Mouse (Mus musculus): ENCODE results near the gene Rabl2. TPM values are rescaled to one million over a fixed set of nuclear protein-coding genes. Genes with fewer than 3 reads are reported as not detected.

Rabl2 gene
- polyA plus RNA-seq (2012; rRNA removed) = 114 and 122 TPM in 2 replicates

DNA sequence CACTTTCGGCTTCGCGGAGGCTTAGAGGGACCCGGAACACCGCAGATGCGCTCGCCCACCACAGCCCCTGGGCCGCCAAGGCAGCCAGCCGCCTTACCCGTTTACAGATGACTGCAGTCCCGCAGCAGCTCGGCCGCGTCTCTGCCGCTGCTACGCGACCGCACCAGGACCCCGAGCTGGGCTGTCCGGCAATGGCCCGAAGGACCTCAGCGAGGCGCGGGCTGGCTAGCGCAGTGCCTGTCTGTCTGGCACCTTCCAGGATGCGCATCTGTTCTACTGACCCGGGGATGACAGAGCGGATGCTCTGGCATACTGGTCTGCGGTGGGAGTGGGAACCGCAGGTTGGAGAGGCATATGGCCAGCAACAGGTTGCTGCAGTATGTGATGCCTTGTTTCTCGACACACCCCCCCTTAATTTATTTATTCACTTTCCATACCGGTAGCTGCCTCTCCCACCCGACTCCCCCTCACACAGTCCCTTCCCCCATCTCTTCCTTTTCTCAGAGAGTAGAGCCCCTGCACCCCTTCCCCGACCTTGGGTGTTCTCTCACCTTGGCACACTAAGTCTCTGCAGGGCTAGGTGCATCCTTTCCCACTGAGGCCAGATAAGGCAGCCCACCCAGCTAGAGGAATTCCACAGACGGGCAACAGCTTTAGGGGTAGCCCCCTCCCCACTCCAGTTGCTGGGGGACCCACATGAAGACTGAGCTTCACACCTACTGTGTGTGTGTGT, at the start of gene Rabl2:
TSS of gene Rabl2 (minus strand) at position 201 of the 733 bp plus-strand sequence.

DNA sequence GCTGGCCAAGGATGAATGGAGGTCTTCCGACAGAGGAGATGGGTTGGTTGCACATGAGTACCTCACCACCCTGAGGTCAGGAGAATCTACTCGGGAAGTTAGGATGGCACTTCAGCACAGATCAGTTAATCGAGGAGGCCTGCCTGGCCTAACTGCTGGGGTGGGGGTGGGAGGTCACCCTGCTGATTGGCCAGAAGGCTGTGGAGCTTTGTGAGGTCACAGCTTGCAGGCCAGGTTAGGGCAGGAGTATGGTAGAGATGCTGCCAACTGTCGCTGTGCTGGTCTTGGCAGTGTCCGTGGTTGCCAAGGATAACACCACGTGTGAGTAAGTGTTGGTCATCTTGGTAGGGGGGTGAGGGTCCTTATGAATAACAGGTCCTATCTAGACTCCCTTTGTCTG, 23.6 kb downstream of the Rabl2 start, which contains the start of gene Acr:
TSS of gene Acr (plus strand) at position 213 of the 400 bp plus-strand sequence.

Other genes starting within 250 kb of the Rabl2 start
- 15.9 and 17.0 TPM in 2 replicates for gene Lmf2, start 236.3 kb downstream of the Rabl2 start, polyA plus RNA-seq (2012; rRNA removed)
- gene Ncaph2, start 236.2 kb downstream of the Rabl2 start, polyA plus RNA-seq (2012; rRNA removed) = 104 and 105 TPM in 2 replicates
- gene Sco2, start 218.1 kb downstream of the Rabl2 start, polyA plus RNA-seq (2012; rRNA removed) = 34.5 and 37.7 TPM in 2 replicates
- gene Tymp, start 214.9 kb downstream of the Rabl2 start, polyA plus RNA-seq (2012; rRNA removed) = 3.2 and 3.9 TPM in 2 replicates
- gene Odf3b, start 212.6 kb downstream of the Rabl2 start, polyA plus RNA-seq (2012; rRNA removed) = 2.2 and 4.6 TPM in 2 replicates
- 0.03 and 0.04 TPM in 2 replicates for gene Klhdc7b, start 207.0 kb downstream of the Rabl2 start, polyA plus RNA-seq (2012; rRNA removed)
- 0.23 and 0.26 TPM in 2 replicates for gene Syce3, start 181.4 kb downstream of the Rabl2 start, polyA plus RNA-seq (2012; rRNA removed)
- 6.2 and 8.1 TPM in 2 replicates for gene Cpt1b, start 166.1 kb downstream of the Rabl2 start, polyA plus RNA-seq (2012; rRNA removed)
- gene C730034F03Rik, start 162.3 kb downstream of the Rabl2 start, polyA plus RNA-seq (2012; rRNA removed) = 3.3 and 3.4 TPM in 2 replicates
- gene Gm44502, start 162.2 kb downstream of the Rabl2 start, polyA plus RNA-seq (2012; rRNA removed) = 0.11 and 0.19 TPM in 2 replicates
- gene Chkb, start 162.0 kb downstream of the Rabl2 start, polyA plus RNA-seq (2012; rRNA removed) = 87.4 and 92.5 TPM in 2 replicates
- 85.6 and 93.4 TPM in 2 replicates for gene Mapk8ip2, start 138.0 kb downstream of the Rabl2 start, polyA plus RNA-seq (2012; rRNA removed)
- gene Arsa, start 114.5 kb downstream of the Rabl2 start, polyA plus RNA-seq (2012; rRNA removed) = 36.4 and 36.7 TPM in 2 replicates
- gene Shank3, start 92.3 kb downstream of the Rabl2 start, polyA plus RNA-seq (2012; rRNA removed) = 41.7 and 44.4 TPM in 2 replicates
- 7.3 and 9.3 TPM in 2 replicates for gene Acr, start 23.6 kb downstream of the Rabl2 start, polyA plus RNA-seq (2012; rRNA removed)
- gene Syt10, start 249.9 kb upstream of the Rabl2 start, polyA plus RNA-seq (2012; rRNA removed) = 0.99 and 1.4 TPM in 2 replicates